Comparison of ENCODE assay signal across 8 mouse cellular contexts in genomic region chr4:139380775-139381451, GRCm38 (mm10). TPM values are rescaled to one million over a fixed set of nuclear protein-coding genes. Genes with fewer than 3 reads are reported as not detected.
DNase-seq lines count a peak whose midpoint lies in the region; ATAC-seq and TF ChIP-seq lines count a peak whose summit lies in the region.

No protein-coding gene starts in this region.

- H3K4me2 ChIP-seq in embryonic facial prominence, embryonic 12.5 days (replicated peaks), result peak overlapping the region; percentile 94
- H3K4me2 ChIP-seq in intestine, embryonic 14.5 days (ENCODE audit: low read length), result peak overlapping the region; percentile 73

- H3K9ac ChIP-seq in embryonic facial prominence, embryonic 12.5 days, result peak overlapping the region; percentile 79
- H3K9ac ChIP-seq in intestine, embryonic 14.5 days (ENCODE audit: low read length), result peak overlapping the region; percentile 81

- no peak for TF ChIP-seq CTCF in C2C12 (IDR thresholded peaks at IDR 0.05; ENCODE audit: control insufficient read depth, insufficient read depth, insufficient read length)

- peak overlapping the region; percentile 68 for H3ac ChIP-seq in C2C12 (ENCODE audit: control insufficient read depth, insufficient read length, low read depth)

- peaks cover 52% of the 10 kb centered on the region for H3K79me3 ChIP-seq in C2C12 (ENCODE audit: low read depth)

- no peaks in the 10 kb centered on the region for H3K27me3 ChIP-seq in C2C12 (ENCODE audit: control insufficient read depth, insufficient read depth, insufficient read length)
- no peaks in the 10 kb centered on the region for H3K27me3 ChIP-seq in embryonic facial prominence, embryonic 12.5 days
- H3K27me3 ChIP-seq in intestine, embryonic 14.5 days (replicated peaks; ENCODE audit: control insufficient read depth, insufficient read depth, low read length), result no peaks in the 10 kb centered on the region
- H3K27me3 ChIP-seq in megakaryocyte, embryonic 14.5 days (replicated peaks), result no peaks in the 10 kb centered on the region

- no peaks in the 10 kb centered on the region for H3K9me3 ChIP-seq in embryonic facial prominence, embryonic 12.5 days
- H3K9me3 ChIP-seq in intestine, embryonic 14.5 days (ENCODE audit: control insufficient read depth, low read length), result no peaks in the 10 kb centered on the region
- no peaks in the 10 kb centered on the region for H3K9me3 ChIP-seq in megakaryocyte, embryonic 14.5 days

- H3K4me3 ChIP-seq in C2C12 (ENCODE audit: insufficient read depth, poor library complexity, severe bottlenecking), result peak overlapping the region; percentile 89
- H3K4me3 ChIP-seq in embryonic facial prominence, embryonic 12.5 days, result peak overlapping the region; percentile 93
- H3K4me3 ChIP-seq in intestine, embryonic 14.5 days (ENCODE audit: low read depth, low read length), result peak overlapping the region; percentile 87
- peak overlapping the region; percentile 93 for H3K4me3 ChIP-seq in megakaryocyte, embryonic 14.5 days (replicated peaks)

- peaks cover 16% of the 10 kb centered on the region for H3K4me1 ChIP-seq in embryonic facial prominence, embryonic 12.5 days
- H3K4me1 ChIP-seq in intestine, embryonic 14.5 days (replicated peaks; ENCODE audit: control insufficient read depth, insufficient read depth, low read length), result peaks cover 13% of the 10 kb centered on the region
- H3K4me1 ChIP-seq in megakaryocyte, embryonic 14.5 days, result peaks cover 50% of the 10 kb centered on the region

- peaks cover 78% of the 10 kb centered on the region for H3K79me2 ChIP-seq in C2C12 (ENCODE audit: control insufficient read depth, insufficient read depth)

- no peak for DNase-seq in frontal cortex, postnatal 14 days (ENCODE audit: low spot score in 2 of 2)
- DNase-seq in intestine, embryonic 14.5 days (ENCODE audit: low spot score), result no peak
- DNase-seq in yolk sac, embryonic 10.5 days (ENCODE audit: low spot score), result peak; percentile 60
- DNase-seq in frontal cortex, postnatal 36 days (ENCODE audit: low spot score in 2 of 2), result no peak

- peaks cover 37% of the 10 kb centered on the region for H3K36me3 ChIP-seq in C2C12 (ENCODE audit: control insufficient read depth, insufficient read depth)
- peaks cover 18% of the 10 kb centered on the region for H3K36me3 ChIP-seq in embryonic facial prominence, embryonic 12.5 days
- H3K36me3 ChIP-seq in intestine, embryonic 14.5 days (ENCODE audit: control insufficient read depth, insufficient read depth, low read length), result peaks cover 16% of the 10 kb centered on the region
- peaks cover 43% of the 10 kb centered on the region for H3K36me3 ChIP-seq in megakaryocyte, embryonic 14.5 days (replicated peaks; ENCODE audit: low read length)

- 4% methylated on average over 43 of the region's 44 CpGs for WGBS in embryonic facial prominence, embryonic 12.5 days
- WGBS in intestine, embryonic 14.5 days, result 2% methylated on average over 38 of the region's 44 CpGs

- ATAC-seq in frontal cortex, adult (ENCODE audit: low TSS enrichment), result 0 out of 2 replicates have a peak, but pooled peaks have one; percentile 51
- ATAC-seq in embryonic facial prominence, embryonic 12.5 days (ENCODE audit: insufficient number of reproducible peaks, insufficient read depth, low FRiP score, low TSS enrichment), result peak; percentile 52
- ATAC-seq in intestine, embryonic 14.5 days (replicated peaks; ENCODE audit: low FRiP score, low TSS enrichment, low read depth), result no peak

- peak overlapping the region; percentile 76 for H3K27ac ChIP-seq in embryonic facial prominence, embryonic 12.5 days
- H3K27ac ChIP-seq in intestine, embryonic 14.5 days (ENCODE audit: low read depth), result peak overlapping the region; percentile 66; the same call in 1 of the 2 replicates

TF ChIP-seq in C2C12, 6 proteins besides CTCF, POLR2A, EP300 and RAD21:
- TF ChIP-seq MYOG (IDR thresholded peaks at IDR 0.05; ENCODE audit: control insufficient read depth, extremely low read depth, insufficient read length) (no peak), FOSL1 (IDR thresholded peaks at IDR 0.05; ENCODE audit: insufficient read depth, low read length, poor library complexity, severe bottlenecking) (no peak), USF1 (IDR thresholded peaks at IDR 0.05; ENCODE audit: low read depth) (peak; percentile 15), MAX (IDR thresholded peaks at IDR 0.05) (no peak), MYOD1 (IDR thresholded peaks at IDR 0.05; ENCODE audit: control insufficient read depth, insufficient read length, low read depth) (no peak), CEBPB (IDR thresholded peaks at IDR 0.05; ENCODE audit: low read depth) (no peak)

RNA-seq across cellular contexts. Expression of gene Ubr4, which starts 28.5 kb away (rescaled TPM):
- 78.1 TPM for polyA plus RNA-seq in C2C12 (2012; fragmentation: generic; extraction: Trizol)
- polyA plus RNA-seq in embryonic facial prominence, embryonic 12.5 days (2016; fragmentation: Nextera tagmentation; extraction: Ambion mirVana), result 70.8 and 74.0 TPM in 2 replicates
- polyA plus RNA-seq in intestine, embryonic 14.5 days (2014; fragmentation: Nextera tagmentation; extraction: Ambion mirVana), result 72.0 and 76.6 TPM in 2 replicates
- 58.6 and 69.3 TPM in 2 replicates for polyA plus RNA-seq in megakaryocyte, embryonic 14.5 days (2012; ENCODE audit: insufficient read depth, low replicate concordance)

RNA-seq across cellular contexts. Expression of gene Emc1, which starts 28.5 kb away (rescaled TPM):
- 16.7 TPM for polyA plus RNA-seq in C2C12 (2012; fragmentation: generic; extraction: Trizol)
- 32.1 and 33.6 TPM in 2 replicates for polyA plus RNA-seq in embryonic facial prominence, embryonic 12.5 days (2016; fragmentation: Nextera tagmentation; extraction: Ambion mirVana)
- 17.1 and 23.1 TPM in 2 replicates for polyA plus RNA-seq in intestine, embryonic 14.5 days (2014; fragmentation: Nextera tagmentation; extraction: Ambion mirVana)
- polyA plus RNA-seq in megakaryocyte, embryonic 14.5 days (2012; ENCODE audit: insufficient read depth, low replicate concordance), result 2.2 and 3.3 TPM in 2 replicates

RNA-seq across cellular contexts. Expression of gene Mrto4, which starts 28.5 kb away (rescaled TPM):
- 192 TPM for polyA plus RNA-seq in C2C12 (2012; fragmentation: generic; extraction: Trizol)
- 125 and 129 TPM in 2 replicates for polyA plus RNA-seq in embryonic facial prominence, embryonic 12.5 days (2016; fragmentation: Nextera tagmentation; extraction: Ambion mirVana)
- polyA plus RNA-seq in intestine, embryonic 14.5 days (2014; fragmentation: Nextera tagmentation; extraction: Ambion mirVana), result 132 TPM in 2 replicates
- 38.8 and 55.8 TPM in 2 replicates for polyA plus RNA-seq in megakaryocyte, embryonic 14.5 days (2012; ENCODE audit: insufficient read depth, low replicate concordance)
